Mouse (Mus musculus) olfactory bulb, adult 2 months (tissue): ENCODE data around the gene Nsd2.

Experiments used
- CTCF ChIP-seq: fragments of 200-500 bp; IDR thresholded peaks from 2 replicates; pipeline ENCODE4 v1.5.1; 2012; ENCODE audit warnings: low read depth, mild to moderate bottlenecking, low read length, moderate library complexity; ENCODE audit not compliant: insufficient read depth
- POLR2A ChIP-seq: fragments of 200-500 bp; IDR thresholded peaks from 2 replicates; pipeline ENCODE4 v1.6.1; 2012; ENCODE audit warnings: mild to moderate bottlenecking, low read depth, low read length, moderate library complexity; ENCODE audit not compliant: insufficient read depth

DNA sequence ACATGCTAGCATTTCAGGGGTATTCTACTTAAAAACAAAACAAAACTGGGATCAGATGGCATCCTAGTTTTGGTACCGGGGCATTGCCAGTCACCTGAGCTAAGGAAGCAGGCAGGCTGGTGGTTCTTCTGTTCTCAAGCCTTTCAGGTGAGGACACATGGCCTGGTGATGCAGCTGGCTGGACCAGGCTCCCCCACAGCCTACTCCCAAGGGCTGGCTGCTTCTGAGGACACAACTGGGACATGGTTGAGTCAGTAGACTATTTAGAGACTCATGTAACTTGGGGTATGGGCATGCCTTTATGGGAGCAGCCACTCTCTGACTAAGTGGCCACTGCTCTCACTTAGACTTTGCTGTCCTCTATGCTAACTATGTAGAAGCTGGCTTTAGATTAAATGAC is 54.9 kb downstream of the Nsd2 start:
- TF ChIP-seq CTCF (no peak), POLR2A (no peak)
